Mouse (Mus musculus) lung, embryonic 15.5 days (tissue): ENCODE data around the gene Itgav. TPM values are rescaled to one million over a fixed set of nuclear protein-coding genes. Genes with fewer than 3 reads are reported as not detected.

Experiments used
- ATAC-seq: fragments of 200-750 bp; cut with Nextera tagmentation; 2 replicates; pipeline ENCODE4 v1.8.0; 2017; ENCODE audit warnings: moderate number of reproducible peaks, borderline replicate concordance; ENCODE audit not compliant: low FRiP score, low TSS enrichment; ENCODE audit errors: extremely low read depth
- H3K27ac ChIP-seq: fragments of 300-500 bp; sonication (generic); 2 replicates; pipeline ENCODE4 v1.5.1; 2015; ENCODE audit warnings: moderate library complexity, mild to moderate bottlenecking, inconsistent platforms
- H3K27me3 ChIP-seq: fragments of 300-500 bp; sonication (generic); 2 replicates; pipeline ENCODE4 v1.6.1; 2015; ENCODE audit warnings: inconsistent platforms
- H3K36me3 ChIP-seq: fragments of 300-500 bp; sonication (generic); 2 replicates; pipeline ENCODE4 v1.6.1; 2015; ENCODE audit warnings: inconsistent platforms
- H3K4me1 ChIP-seq: fragments of 300-500 bp; sonication (generic); 2 replicates; pipeline ENCODE4 v1.6.1; 2015; ENCODE audit warnings: inconsistent platforms
- H3K4me2 ChIP-seq: fragments of 300-500 bp; sonication (generic); 2 replicates; pipeline ENCODE4 v1.6.1; 2015; ENCODE audit warnings: inconsistent platforms, mild to moderate bottlenecking, moderate library complexity
- H3K4me3 ChIP-seq: fragments of 300-500 bp; sonication (generic); 2 replicates; pipeline ENCODE4 v1.5.1; 2015; ENCODE audit warnings: mild to moderate bottlenecking, inconsistent platforms
- H3K9ac ChIP-seq: fragments of 300-500 bp; sonication (generic); 2 replicates; pipeline ENCODE4 v1.6.1; 2015; ENCODE audit warnings: inconsistent platforms
- H3K9me3 ChIP-seq: fragments of 300-500 bp; sonication (generic); 2 replicates; pipeline ENCODE4 v1.6.1; 2016; ENCODE audit warnings: inconsistent platforms
- WGBS: fragments of 180-500 bp; shearing (Covaris S2); methylation state at CpG from one replicate; pipeline ENCODE4 v1.1.7; 2015; 5-methylcytosine and 5-hydroxymethylcytosine counted together
- polyA plus RNA-seq: library from polyadenylated mRNA; unstranded; fragments of >200 nt; fragmentation: Nextera tagmentation; extraction: Ambion mirVana; gene quantifications from 2 replicates; pipeline ENCODE4 v1.2.1, GENCODE M21; 2015

Itgav gene
- polyA plus RNA-seq, 1 experiment from 2014 or later: 64.8 TPM

DNA sequence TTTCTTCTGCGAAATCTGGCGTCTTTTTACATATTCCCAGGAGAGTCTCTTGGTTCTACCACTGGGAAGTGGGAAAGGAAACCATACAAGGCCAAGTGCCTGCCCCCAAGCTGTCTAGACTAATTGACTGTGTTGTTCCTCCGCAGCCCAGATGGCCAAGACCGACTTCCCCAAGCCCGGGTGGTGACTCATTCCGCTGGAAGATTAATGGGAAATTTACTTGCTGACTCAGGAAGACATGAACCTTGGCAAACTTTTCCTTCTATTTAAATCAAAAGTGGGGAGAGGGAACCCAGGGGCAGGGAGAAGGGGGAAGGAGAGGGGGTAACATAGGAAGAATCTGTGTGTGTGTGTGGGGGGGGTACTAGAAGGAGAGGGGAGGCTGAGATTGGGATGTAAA lies 9.4 kb upstream of the Itgav start:
- Histone ChIP-seq H3K27ac (peak overlapping the region; percentile 27; the same call in 1 of the 2 replicates), H3K4me3 (no peak overlapping the region), H3K4me2 (peak overlapping the region; percentile 23; the same call in 1 of the 2 replicates), H3K9me3 (no peaks in the 10 kb centered on the region), H3K4me1 (peaks cover 7% of the 10 kb centered on the region; the same call in 1 of the 2 replicates), H3K9ac (no peak overlapping the region), H3K36me3 (no peaks in the 10 kb centered on the region), H3K27me3 (no peaks in the 10 kb centered on the region)
- ATAC-seq: peak; percentile 97; the same call in 1 of the 2 replicates
- 20% methylated on average over 6 of the region's 6 CpGs for WGBS

DNA sequence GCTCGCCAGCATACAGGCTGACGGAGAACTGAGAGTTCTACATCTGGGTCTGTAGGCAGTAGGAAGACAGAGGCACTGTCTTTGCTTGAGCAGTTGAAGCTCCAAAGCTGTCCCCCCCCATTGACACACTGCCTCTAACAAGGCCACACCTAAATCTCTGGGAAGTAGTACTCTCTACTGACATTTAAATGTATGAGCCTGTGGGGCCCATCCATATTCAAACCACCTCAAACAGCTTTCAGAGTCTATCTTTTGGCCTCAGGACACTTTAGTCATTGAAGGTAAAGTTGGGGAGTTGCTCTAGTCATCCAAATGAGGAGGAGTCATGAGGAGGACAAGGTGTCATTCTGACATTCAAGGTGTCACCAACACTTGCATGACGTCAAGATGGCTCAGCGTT lies 5.9 kb upstream of the Itgav start:
- Histone ChIP-seq H3K36me3 (no peaks in the 10 kb centered on the region), H3K4me1 (peaks cover 15% of the 10 kb centered on the region), H3K4me2 (no peak overlapping the region), H3K27ac (no peak overlapping the region), H3K9ac (no peak overlapping the region), H3K4me3 (no peak overlapping the region), H3K27me3 (no peaks in the 10 kb centered on the region), H3K9me3 (no peaks in the 10 kb centered on the region)
- 78% methylated on average over 4 of the region's 4 CpGs for WGBS
- ATAC-seq: no peak

- Histone ChIP-seq H3K4me1 (peaks cover 20% of the 10 kb centered on the region), H3K27me3 (no peaks in the 10 kb centered on the region), H3K9me3 (no peaks in the 10 kb centered on the region), H3K9ac (no peak overlapping the region), H3K27ac (no peak overlapping the region), H3K4me3 (no peak overlapping the region), H3K36me3 (no peaks in the 10 kb centered on the region), H3K4me2 (no peak overlapping the region)
- 90% methylated on average over 3 of the region's 3 CpGs for WGBS
- ATAC-seq: no peak
These were observed 2.6 kb upstream of the Itgav start for GRCm38 (mm10) chr2:83721635-83722034.

DNA sequence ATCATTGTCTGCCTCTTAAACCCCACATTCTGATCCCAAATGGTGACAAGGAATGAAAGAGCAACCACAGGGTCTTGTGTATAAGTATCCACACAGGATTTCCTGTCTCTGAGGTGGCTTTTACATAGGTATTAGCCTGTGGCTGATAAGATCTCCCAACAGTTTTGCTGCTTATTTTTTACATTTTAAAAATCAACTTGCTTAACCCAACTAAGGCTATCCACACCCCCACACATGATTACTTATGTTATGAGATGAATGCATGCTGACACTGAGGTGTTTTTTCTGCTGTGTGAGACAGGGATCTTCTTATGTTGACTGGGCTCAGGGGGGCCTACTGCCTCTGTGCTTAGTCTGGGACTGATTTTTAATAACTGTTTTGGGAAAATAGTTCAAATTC lies 1.3 kb upstream of the Itgav start:
- H3K4me3 ChIP-seq: no peak overlapping the region
- H3K4me1 ChIP-seq: peaks cover 21% of the 10 kb centered on the region
- peak overlapping the region; percentile 66 for H3K4me2 ChIP-seq
- H3K9ac ChIP-seq: no peak overlapping the region
- peak overlapping the region; percentile 96; the same call in 1 of the 2 replicates for H3K27ac ChIP-seq
- H3K36me3 ChIP-seq: no peaks in the 10 kb centered on the region
- H3K27me3 ChIP-seq: no peaks in the 10 kb centered on the region
- ATAC-seq: no peak
- no peaks in the 10 kb centered on the region for H3K9me3 ChIP-seq

DNA sequence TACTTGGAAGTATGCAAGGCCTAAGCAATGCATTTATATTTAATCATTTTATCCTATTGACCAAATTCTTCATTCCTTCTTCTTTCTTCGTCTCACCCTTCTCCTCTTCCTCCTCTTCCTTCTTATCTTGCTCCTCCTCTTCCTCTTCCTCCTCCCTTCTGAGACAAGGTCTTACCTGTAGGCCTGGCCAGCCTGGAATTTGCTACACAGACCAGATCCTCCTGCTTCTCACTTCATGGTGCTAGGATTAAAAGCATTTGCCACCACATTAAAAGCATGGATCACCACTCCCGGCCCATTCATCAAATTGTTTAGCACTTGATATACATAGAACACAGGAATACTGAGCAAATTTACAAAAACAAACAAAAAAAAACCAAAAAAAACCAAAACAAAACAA lies 851 bp upstream of the Itgav start:
- H3K4me1 ChIP-seq: peaks cover 25% of the 10 kb centered on the region
- ATAC-seq: no peak
- 34% methylated on average over 2 of the region's 2 CpGs for WGBS
- peak overlapping the region; percentile 96 for H3K27ac ChIP-seq
- peak overlapping the region; percentile 66 for H3K4me2 ChIP-seq
- no peaks in the 10 kb centered on the region for H3K36me3 ChIP-seq
- no peaks in the 10 kb centered on the region for H3K9me3 ChIP-seq
- H3K27me3 ChIP-seq: no peaks in the 10 kb centered on the region
- H3K4me3 ChIP-seq: peak overlapping the region; percentile 79
- no peak overlapping the region; the same call in 1 of the 2 replicates for H3K9ac ChIP-seq

DNA sequence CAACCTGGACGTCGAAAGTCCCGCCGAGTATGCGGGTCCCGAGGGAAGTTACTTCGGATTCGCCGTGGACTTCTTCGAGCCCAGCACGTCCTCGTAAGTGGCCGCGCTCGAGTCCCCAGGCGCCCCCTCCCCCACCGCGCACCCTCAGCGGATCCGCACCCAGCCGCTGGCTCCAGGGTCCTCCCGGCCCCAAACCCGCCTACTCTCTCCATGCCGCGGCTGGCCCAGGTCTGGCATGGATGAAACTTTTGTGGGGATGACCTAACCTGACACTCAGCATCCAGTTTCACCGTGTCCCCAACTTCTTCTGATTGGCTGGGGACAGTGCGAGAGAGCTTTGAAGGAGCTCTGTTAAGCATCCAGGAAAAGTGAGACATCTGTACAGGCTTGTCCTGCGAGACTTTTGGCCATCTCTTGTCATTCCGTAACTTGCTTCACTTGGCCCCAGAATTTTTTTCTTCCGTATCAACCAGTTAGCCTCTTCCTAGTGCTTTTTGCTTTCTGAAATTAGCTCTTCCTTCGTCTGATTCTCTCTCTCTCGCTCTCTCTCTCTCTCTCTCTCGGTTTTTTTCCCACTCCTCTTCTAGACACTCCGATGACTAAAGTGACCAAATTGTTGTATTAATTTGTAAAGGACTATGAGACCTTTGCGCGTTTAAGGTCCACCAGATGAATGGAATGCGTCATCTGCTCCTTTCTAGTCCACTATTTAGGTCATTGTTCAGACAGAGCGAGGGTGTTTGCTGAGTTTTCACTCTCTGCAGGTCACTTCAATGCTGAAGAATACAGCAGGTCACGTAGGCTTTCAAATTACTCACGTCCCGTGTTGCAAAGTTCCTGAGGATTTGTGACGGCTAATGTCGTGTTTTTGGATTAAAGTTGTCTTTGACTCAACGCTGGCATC lies 882 bp downstream of the Itgav start:
- H3K9me3 ChIP-seq: no peaks in the 10 kb centered on the region
- peak overlapping the region; percentile 74 for H3K9ac ChIP-seq
- peak; percentile 65 for ATAC-seq
- peak overlapping the region; percentile 79 for H3K4me3 ChIP-seq
- WGBS: 2% methylated on average over 44 of the region's 44 CpGs
- peaks cover 38% of the 10 kb centered on the region for H3K4me1 ChIP-seq
- no peaks in the 10 kb centered on the region for H3K27me3 ChIP-seq
- H3K27ac ChIP-seq: peak overlapping the region; percentile 96
- H3K36me3 ChIP-seq: no peaks in the 10 kb centered on the region
- peak overlapping the region; percentile 66 for H3K4me2 ChIP-seq

DNA sequence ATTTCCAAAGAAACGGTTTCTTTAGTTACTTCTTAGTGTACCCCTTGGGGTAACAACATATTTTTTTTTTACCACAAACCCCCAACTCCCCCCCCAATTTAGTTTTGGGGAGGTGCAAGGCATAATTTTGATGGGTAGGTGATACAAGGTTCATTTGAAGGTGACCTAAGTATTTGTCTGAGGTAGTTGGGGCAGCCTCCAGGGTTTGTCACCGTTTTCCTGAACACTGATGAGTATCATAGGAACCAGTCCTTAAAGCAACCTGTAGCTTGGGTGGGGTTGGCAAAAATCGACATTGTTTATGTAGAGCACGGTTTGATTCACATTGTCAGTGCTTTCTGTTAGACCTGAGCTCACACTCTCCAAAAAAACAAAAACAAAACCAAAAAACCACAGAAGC lies 1.6 kb downstream of the Itgav start:
- H3K27me3 ChIP-seq: no peaks in the 10 kb centered on the region
- H3K4me1 ChIP-seq: peaks cover 40% of the 10 kb centered on the region
- 59% methylated on average over 4 of the region's 4 CpGs for WGBS
- peak overlapping the region; percentile 79 for H3K4me3 ChIP-seq
- ATAC-seq: no peak
- H3K36me3 ChIP-seq: no peaks in the 10 kb centered on the region
- H3K9me3 ChIP-seq: no peaks in the 10 kb centered on the region
- no peak overlapping the region for H3K9ac ChIP-seq
- H3K4me2 ChIP-seq: peak overlapping the region; percentile 66
- H3K27ac ChIP-seq: no peak overlapping the region

GRCm38 (mm10) chr2:83728238-83728682 lies 4.1 kb downstream of the Itgav start:
- no peak overlapping the region for H3K9ac ChIP-seq
- WGBS: 72% methylated on average over 4 of the region's 4 CpGs
- H3K4me2 ChIP-seq: no peak overlapping the region
- no peak overlapping the region for H3K27ac ChIP-seq
- H3K4me1 ChIP-seq: peaks cover 35% of the 10 kb centered on the region
- ATAC-seq: no peak
- no peaks in the 10 kb centered on the region for H3K9me3 ChIP-seq
- H3K27me3 ChIP-seq: no peaks in the 10 kb centered on the region
- no peak overlapping the region for H3K4me3 ChIP-seq
- H3K36me3 ChIP-seq: no peaks in the 10 kb centered on the region

DNA sequence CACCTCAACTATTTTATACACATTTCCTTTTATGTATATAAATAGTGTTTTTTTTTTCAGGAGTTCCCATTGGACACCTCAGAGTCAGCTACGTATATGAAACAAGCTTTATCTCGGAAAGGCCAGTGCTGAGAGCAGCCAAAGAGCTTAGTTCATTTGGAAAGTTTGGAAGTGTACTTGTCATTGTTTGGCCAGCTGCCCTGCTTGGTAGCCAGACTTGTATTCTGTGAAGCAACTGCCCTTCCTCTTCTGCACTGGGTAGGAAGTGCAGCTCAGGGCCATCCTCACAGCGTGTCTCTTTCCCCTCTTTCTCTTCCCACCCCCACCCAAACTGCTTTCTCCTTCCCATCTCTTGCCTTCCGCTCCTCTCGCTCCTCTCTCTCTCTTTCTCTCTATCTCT lies 5.1 kb downstream of the Itgav start:
- Histone ChIP-seq H3K4me2 (peak overlapping the region; percentile 22; the same call in 1 of the 2 replicates), H3K9me3 (no peaks in the 10 kb centered on the region), H3K4me1 (peaks cover 38% of the 10 kb centered on the region), H3K4me3 (no peak overlapping the region), H3K9ac (no peak overlapping the region), H3K27ac (peak overlapping the region; percentile 41; the same call in 1 of the 2 replicates), H3K36me3 (no peaks in the 10 kb centered on the region), H3K27me3 (no peaks in the 10 kb centered on the region)
- 34% methylated on average over 5 of the region's 5 CpGs for WGBS
- ATAC-seq: peak; percentile 45; the same call in 1 of the 2 replicates

GRCm38 (mm10) chr2:83732896-83733295 lies 8.7 kb downstream of the Itgav start:
- peaks cover 5% of the 10 kb centered on the region; the same call in 1 of the 2 replicates for H3K36me3 ChIP-seq
- WGBS: 86% methylated on average over 4 of the region's 4 CpGs
- H3K4me2 ChIP-seq: no peak overlapping the region
- no peak overlapping the region for H3K9ac ChIP-seq
- H3K27me3 ChIP-seq: no peaks in the 10 kb centered on the region
- H3K4me3 ChIP-seq: no peak overlapping the region
- H3K4me1 ChIP-seq: peaks cover 37% of the 10 kb centered on the region
- no peak overlapping the region for H3K27ac ChIP-seq
- H3K9me3 ChIP-seq: no peaks in the 10 kb centered on the region
- ATAC-seq: no peak

DNA sequence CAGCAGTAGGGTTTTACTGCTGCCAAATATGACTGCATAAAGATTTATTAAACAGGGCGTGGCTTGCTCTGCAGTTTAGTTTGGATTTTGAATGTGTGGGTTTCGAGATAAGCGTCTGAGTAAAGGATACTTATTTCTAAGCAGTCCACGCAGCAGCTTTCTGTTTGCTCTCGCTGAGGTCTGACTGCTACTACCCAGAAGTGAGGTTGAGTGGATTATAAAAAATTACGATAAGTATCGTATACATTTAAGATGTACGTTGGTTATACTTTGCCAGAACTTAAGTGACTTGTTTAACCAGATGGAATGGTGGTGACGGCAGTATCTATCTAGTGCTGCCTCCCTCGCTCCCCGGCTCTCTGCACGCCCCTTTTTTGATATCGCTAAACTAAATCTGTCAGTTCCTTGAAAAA lies 9.8 kb downstream of the Itgav start:
- H3K4me3 ChIP-seq: peak overlapping the region; percentile 21
- 0 out of 2 replicates have a peak overlapping the region, but pooled peaks have one; percentile 19 for H3K27ac ChIP-seq
- H3K36me3 ChIP-seq: peaks cover 11% of the 10 kb centered on the region; the same call in 1 of the 2 replicates
- no peak overlapping the region for H3K9ac ChIP-seq
- H3K4me1 ChIP-seq: peaks cover 27% of the 10 kb centered on the region
- H3K9me3 ChIP-seq: no peaks in the 10 kb centered on the region
- H3K4me2 ChIP-seq: peak overlapping the region; percentile 44
- 25% methylated on average over 13 of the region's 13 CpGs for whole genome bisulfite sequencing
- H3K27me3 ChIP-seq: no peaks in the 10 kb centered on the region
- ATAC-seq: peak; percentile 23; the same call in 1 of the 2 replicates

DNA sequence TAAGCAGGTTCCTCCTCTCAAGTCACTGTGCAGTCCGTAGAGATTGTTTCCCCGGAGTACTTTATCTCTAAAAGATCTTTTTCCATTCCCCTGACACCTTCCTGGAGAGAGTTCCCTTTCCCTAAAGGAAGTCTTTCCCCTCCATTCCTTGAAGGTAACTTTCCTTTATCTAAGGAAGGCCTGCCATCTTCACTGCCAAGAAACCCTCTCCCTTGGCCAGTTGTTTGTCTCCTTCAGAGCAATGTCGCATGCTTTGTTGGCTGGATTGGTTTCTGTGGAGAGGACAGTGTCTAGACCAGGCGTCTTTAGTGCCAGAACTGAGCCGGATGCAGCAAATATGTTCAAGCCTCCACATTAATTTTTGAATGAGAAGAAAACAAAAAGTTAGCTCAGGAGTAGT lies 11.1 kb downstream of the Itgav start:
- WGBS: 63% methylated on average over 5 of the region's 5 CpGs
- no peaks in the 10 kb centered on the region for H3K27me3 ChIP-seq
- H3K27ac ChIP-seq: no peak overlapping the region
- peaks cover 12% of the 10 kb centered on the region; the same call in 1 of the 2 replicates for H3K36me3 ChIP-seq
- no peak overlapping the region for H3K4me2 ChIP-seq
- H3K9me3 ChIP-seq: no peaks in the 10 kb centered on the region
- ATAC-seq: no peak
- H3K4me3 ChIP-seq: no peak overlapping the region
- peaks cover 27% of the 10 kb centered on the region for H3K4me1 ChIP-seq
- no peak overlapping the region for H3K9ac ChIP-seq
